Mouse (Mus musculus) kidney, postnatal 36 days (tissue): ENCODE measurements around the gene Ablim2.
A peak's percentile ranks its signal among the peaks of the same experiment; 100 is the strongest.

Experiments used
- DNase-seq, 2 experiments: peaks; one replicate each; pipeline ENCODE4 v3.0.0; 2021 to 2022; ENCODE audit warnings: mixed read lengths in 2 of 2

Ablim2 gene

DNA sequence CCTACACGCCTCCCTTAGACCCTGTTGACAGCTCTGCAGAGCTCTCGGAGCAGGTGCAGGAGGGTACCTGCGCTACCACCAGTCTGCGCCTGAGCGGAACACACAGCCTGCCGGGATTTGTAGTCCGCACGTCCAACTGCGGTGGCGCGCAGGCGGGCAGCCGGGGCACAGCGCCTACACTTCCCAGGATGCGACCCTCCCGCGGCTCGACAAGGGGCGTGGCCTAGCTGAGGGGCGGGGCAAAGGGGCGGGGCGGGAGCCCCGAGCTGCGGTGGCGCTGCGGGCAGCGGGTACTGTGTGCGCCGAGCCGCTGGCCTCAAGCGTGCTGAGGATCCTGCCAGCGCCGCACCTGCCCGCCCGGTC is at the start of gene Ablim2:
Ablim2 (plus strand) TSS at position 242 of the 363 bp plus-strand sequence.
- DNase-seq = peak; percentile 95

DNA sequence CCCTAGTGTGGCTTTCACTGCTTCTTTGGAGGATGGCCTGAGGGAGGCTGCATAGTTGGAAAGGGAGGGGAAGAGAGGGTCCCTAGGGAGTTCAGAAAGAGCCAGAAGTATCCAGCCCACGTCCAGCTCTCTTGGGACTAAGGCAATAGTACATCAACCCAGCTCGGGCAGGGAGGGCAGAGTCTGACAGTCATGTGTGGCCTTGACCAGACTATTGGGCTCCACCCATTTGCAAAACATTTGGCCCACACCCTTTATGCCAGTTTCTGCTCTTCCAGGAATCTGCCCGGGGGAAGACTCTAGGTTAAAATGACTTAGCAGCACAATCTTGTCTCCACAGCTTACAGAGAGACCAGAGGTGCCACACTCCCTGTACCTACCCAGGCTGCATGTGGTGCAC is 47.2 kb upstream of the Ablim2 start:
- DNase-seq = peak; percentile 40 to 44

DNA sequence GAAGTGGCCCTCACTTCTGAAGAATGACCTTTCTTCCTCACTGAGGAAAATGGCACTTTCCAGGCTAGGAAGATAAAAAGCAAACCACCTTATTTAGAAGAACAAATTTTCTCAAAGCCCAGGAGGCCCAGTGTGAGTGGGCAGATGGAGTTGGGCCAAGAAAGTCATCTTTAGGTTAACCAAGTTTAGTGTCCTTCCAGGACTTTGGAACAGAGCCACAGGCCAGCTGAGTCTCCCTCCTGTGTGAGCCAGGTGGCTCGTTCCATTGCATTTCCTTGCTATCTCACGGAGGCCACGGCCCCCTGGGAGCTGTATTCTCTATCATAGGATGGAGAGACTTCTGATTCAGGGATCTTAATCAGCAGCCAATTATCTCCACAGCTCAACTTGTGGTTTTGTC is 46.7 kb upstream of the Ablim2 start:
- no peak for DNase-seq

DNA sequence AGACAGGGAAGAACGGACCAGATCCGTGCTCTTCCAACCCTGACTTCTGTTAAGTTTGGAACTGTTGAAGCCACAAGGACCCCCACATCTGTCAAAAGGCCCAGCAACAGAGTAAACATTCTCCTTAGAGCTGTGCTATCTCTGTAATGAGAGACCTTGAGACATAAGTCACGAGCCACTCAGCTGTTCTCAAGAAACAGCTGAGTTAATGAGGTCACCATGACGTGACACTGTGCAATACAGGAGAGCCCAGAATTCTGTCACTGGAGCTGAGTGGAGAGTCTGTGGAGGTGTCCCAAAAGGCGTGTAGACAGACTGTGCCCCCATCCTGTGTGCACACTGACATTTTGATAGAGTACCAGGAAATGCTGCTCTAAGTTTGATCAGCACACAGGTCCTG is 45.2 kb upstream of the Ablim2 start:
- no peak for DNase-seq

DNA sequence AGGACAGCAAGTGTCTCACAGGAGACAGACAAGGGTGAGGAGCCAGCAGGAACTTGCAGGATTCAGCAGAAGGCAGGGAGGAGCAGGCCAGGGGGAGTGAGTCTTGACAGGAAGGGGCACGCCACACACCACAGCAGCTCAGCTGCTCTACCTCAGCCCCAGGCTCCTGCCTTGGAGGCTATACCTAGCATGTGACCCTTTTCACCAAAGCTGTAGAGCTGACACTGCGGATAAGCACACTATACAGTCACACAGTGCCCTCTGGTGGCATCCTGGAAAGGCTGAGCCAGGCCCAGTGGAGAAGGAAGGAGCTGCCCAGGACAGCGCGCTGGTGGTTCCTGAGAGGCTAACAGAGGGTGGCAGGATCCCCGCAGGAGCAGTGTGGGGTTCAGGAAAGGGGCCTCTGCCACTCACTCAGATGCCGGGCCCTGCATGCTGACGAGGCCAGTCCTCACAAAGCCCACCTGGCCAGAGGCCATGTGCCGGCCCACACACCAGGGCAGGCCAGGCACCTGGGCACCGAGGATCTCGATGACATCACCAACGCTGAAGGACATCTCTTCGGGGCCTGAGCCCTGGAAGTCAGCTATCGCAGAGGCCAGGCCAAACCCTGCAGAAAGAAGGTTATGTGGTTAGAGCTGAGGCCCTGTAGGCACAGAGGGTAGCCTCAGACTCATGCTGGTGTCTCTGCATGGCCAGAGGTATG is 43.9 kb upstream of the Ablim2 start:
- peak; percentile 74 to 86 for DNase-seq

DNA sequence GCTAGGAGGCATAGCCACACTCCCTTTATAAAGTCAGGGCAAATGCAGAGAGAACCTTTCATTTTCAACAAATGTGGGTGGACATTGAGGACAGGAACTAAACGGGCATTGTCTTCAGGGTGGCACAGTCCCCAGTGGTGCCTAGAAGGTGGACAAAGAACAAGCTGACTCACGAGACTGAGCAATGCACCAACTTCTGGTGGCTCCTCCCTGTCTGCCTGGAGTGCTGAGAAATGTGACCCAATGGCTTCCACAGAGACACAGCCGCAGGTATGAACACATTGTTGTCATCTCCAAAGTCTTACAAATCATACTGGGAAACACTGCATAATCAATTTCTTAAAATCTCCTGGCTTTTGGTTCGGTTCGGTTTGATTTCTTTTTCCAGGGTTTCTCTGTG is 40.2 kb upstream of the Ablim2 start:
- DNase-seq = no peak

DNA sequence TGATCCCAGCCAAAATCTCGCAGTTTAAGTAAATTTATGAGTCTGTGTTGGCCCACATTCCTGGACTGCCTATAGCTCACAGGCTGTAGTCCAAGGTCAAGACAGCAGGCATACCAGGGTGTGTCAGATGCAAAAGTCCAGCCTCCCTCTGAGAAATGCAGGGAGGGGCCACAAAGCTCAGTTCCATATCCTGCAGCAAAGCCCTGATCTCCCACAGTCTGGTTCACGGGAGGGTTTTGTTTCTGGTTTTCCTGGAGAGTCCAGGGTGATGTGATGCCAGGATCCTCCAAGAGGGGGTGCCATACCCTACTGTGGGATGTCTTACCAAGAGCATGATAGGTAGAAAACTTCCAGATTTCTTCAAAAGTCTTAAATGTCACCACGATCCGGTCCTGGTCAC is 39.7 kb upstream of the Ablim2 start:
- peak; percentile 56 to 83 for DNase-seq

DNA sequence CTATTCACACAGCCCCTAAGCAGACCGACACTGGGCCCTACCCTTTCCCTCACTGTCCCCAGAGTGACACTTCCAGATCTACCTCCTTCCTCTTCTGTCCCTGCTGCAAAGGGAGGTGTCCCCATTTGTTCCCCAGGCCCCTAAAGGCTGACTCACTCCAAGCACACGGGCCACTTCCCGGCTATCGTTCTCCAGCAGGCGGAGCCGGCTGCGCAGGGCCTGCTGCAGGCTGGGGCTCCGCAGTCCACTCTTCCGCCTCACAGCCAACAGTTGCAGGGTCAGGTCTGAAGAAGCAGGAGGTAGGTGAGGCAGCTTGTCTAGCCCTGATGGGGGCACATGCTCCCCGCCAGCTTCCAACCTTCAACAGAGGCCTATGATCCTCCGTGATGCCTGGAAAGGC is 38.9 kb upstream of the Ablim2 start:
- DNase-seq = no peak

DNA sequence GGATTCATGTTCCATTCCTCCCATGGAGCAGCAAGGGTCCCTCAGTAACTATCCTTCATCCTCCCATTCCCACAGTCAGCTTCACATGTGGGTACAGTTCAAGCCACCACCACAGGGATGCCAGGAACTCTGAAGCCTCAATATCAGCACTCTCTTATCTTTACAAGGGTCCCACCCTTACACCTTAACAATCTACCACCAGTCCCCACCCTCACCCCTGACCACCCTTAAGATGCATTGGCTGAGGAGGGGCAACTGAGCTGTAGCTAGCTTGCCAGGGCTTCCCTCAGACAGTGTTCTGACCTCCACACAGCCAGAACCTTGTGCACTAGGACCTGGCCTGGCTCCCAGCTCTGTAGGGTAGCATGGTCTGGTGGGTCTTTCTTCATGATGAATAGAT is 38.3 kb upstream of the Ablim2 start:
- DNase-seq = no peak

DNA sequence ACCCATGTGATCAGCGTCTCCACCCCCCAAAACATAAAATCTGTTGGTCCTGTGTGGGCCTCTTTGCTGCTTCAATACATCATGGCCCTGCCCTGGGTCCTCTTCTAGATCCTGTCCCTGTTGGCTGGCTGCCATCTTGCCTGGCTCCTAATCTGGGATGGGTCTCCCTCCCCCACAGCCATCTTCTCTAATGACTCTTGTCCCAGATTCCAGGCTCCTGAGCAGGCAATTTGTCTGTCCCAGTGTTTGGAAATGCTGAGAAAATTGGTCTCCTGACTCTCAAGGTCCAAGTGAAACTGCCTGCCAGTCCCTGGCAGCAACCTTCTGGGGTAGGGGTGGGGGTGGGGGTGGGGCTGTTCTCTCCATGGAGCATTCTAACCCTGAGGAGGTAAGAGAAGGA is 37.8 kb upstream of the Ablim2 start:
- DNase-seq = peak; percentile 48 to 63

DNA sequence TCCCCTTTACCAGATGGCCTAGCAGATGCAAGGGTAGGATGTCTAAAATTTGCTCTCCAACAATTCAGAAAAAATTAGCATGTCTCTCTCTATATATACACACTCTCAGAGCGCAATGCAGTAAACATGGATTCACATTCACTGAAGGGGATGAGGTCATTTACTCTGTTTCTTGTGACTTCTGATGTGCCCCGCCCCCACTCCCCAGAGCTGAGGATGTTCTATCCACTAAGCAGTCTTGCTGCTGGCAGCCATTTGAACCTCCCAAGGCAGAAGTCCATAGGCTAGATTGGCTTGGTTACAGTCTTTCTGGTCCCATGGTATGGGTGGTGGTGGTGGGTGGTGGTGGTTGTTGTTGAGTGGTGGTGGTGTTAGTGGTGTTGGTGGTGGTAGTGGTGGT is 35.7 kb upstream of the Ablim2 start:
- DNase-seq = no peak

DNA sequence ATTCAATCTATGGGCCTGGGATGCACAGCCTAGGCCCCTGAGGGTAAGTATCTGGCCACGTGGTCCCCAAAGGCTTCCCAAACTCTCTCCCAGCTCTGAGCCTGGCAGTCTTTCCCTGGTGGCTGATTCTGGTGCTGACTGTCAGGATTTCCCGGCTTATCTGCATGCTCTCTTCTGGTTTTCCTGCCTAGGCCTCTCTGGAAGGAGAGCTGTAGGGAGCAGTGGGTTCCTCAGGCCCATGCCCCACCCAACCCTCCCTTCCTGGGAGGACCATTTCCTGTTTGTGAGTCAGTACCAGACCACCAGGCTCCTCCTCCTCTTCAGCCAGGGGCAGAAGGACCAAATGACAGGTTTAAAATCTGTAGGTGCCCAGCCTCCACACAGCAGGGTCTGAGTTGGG is 35.0 kb upstream of the Ablim2 start:
- peak in 1 of 2 experiments; percentile 45 for DNase-seq

DNA sequence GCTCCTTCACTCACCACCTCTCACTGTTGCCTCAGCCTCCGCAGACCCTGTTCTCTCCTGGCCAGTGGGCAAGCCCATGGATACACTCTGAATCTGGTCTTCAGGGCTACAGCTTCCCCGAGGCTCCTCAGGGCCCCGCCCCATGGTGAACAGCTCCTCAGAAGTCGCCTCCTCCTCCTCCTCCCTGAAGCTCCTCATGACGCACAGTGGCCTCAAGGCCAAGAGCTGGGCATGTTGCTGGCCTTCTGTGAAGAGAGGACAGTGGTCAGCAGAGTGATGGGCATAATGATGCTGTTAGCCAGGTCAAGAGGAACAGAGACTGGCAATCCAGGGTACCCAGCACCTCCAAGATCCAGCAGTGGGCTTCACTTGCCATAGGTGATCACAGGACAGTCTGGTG is 33.8 kb upstream of the Ablim2 start:
- no peak for DNase-seq

DNA sequence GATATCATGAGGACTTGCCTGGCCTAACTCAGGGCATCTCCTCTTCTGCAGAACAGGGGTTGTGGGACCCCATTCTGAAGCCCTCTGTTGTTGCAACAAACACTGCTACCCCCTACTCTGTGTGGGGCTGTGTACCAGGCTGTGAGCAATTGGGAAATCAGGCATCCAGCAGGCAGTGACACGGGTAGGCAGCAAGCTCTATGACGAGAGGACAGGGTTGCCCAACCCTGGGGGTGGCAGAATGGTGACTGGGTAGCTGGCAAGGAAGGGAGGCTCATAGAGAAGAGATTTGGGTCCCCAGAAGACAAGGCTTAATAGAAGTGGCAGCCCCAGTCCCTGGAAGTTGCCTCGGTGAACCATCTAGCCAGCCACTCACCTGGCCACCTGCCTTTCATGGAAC is 31.8 kb upstream of the Ablim2 start:
- no peak for DNase-seq

DNA sequence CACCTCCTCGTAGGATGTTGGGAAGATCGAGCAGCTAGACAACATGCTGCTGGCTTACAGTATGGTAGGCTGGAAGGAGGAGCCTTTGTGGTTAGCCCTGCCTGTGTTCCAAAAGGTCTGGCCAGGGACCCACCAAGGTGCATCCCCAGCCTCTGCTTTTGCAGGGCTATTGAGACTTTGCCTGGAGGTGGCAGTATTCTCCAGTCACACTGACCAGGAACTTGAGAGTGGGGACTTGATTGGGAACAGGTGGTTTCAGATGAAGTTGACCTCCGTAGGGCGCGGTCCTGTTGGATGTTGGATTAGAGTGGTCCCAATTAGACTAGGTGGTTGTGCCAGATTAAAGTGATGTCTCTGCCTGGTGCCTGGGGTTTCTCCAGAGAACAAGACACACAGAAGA is 30.2 kb upstream of the Ablim2 start:
- peak; percentile 42 to 62 for DNase-seq

DNA sequence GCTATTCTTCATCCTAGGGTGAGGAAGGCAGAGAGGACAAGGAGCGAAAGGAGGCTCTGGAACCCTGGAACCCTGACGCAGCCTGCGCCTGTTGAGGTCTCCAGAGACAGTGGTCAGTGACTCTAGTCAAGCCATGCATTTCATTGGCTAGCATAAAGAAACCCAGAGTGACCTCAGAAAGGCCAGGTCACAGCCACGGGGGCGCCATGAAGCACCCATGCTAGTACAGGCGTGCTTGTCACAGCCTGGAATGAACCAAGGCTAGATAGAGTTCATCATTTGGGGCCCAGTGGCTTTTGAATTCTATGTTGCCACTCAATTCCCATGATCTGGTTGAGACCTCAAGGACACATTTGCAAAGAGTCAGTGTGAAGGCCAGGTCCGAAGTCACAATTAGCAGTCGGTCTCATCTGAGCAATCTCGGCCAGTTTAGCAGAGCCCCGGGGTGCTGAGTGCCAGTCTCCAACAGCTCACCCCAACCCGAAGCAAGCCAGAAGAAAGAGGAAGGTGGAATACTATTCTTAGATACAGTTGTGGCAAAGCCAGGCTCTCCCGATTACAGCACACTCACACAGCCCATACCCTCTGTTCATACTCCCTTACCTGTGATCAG is 29.2 kb upstream of the Ablim2 start:
- DNase-seq = peak in 1 of 2 experiments; percentile 51

DNA sequence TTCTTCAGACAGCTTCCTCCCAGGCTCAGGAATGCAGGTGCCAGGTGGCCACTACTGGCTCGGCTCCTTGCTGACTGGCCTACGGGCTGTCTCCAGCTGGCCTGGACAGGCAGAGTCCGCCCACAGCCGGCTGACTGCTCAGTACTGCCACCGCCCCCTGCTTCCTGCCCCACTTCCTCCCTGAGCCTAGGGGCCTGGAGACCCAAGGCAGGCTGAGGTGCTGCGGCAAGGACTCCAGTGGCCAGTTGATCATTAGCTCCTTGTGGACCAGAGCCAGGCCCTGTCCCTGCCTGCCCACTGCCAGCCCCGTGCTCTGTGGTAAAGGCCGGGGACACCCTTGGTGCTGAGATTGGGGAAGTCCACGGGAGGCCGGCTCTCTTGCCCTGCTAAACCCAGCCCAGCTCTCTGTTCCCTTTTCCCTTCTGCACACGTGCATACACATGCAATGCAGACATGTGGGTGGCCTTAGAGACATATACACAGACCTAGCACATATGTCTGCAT is 28.7 kb upstream of the Ablim2 start:
- peak; percentile 97 to 98 for DNase-seq

DNA sequence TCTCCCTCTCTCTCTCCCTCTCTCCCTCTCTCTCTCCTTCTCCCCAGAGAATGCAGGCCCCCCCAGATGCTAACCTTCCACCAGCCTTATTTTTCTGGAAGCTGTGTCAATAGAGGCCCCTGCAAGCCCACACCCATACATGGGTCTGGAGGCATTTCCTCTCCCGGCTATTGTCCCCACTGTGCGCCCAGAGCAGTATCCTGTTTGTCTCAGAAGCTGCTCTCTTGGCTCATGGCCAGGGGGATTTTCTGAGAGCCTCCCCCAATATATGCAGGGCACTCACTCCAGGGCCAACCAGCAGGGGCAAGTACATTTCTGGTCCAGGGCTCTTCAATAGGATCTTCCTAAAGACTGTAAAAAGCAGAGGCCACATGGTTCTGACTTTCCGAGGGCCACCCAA is 27.8 kb upstream of the Ablim2 start:
- peak; percentile 84 for DNase-seq

DNA sequence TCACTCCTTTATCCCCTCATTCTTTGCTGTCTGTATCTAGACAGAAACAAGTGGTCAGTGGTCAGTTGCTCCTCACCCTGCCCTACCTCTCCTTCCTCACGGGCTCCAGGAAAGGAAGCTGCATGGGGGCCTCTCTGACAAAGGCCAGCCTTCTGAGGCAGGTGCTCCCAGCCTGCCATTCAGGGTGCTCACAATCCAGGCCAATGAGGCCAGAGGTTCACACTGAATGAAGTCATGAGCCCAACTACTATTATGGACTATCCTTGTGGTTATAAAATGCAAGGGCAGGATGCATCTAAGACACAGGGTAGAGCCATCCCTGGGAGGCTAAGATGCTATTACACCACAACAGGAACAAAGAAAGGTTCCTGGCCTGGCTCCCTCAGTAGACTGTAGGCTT is 27.1 kb upstream of the Ablim2 start:
- DNase-seq = no peak

DNA sequence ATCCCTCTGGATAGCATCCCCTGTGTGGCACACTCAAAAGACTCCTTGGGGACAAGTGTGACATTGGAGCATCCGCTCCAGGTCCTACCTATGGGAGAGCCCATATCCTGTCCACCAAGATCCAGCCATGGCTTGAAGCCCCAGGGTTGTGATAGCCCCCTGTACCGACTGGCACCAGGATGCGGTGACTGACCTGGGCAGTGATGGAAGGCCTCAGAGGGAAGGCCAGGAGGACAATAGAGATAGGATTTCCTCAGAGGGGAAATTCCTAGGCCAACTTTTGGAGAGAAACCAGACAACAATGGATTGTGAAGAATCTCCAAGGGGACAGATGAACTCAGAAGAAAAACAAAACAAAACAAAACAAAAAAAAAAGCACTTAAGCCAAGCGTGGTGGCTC is 26.7 kb upstream of the Ablim2 start:
- DNase-seq = peak in 1 of 2 experiments; percentile 41

DNA sequence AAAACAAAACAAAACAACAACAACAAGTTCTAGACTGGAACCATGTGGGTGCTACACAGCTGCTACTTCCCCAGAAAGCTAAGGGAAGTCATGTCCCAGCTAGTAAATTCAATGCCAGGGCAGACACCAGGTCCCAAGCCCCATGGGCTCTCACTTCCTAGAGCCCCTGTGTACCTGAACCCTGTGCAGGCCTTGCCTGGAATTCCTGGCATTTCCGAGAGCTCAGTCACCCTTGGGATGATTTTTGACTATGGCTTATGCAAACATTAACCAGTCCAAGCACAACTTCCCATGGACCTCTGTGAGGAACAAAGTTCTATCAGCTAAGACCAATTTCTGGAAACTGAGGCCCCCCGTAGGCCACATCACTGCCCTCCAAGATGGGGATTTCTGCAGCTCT is 24.2 kb upstream of the Ablim2 start:
- DNase-seq = peak; percentile 68 to 83

DNA sequence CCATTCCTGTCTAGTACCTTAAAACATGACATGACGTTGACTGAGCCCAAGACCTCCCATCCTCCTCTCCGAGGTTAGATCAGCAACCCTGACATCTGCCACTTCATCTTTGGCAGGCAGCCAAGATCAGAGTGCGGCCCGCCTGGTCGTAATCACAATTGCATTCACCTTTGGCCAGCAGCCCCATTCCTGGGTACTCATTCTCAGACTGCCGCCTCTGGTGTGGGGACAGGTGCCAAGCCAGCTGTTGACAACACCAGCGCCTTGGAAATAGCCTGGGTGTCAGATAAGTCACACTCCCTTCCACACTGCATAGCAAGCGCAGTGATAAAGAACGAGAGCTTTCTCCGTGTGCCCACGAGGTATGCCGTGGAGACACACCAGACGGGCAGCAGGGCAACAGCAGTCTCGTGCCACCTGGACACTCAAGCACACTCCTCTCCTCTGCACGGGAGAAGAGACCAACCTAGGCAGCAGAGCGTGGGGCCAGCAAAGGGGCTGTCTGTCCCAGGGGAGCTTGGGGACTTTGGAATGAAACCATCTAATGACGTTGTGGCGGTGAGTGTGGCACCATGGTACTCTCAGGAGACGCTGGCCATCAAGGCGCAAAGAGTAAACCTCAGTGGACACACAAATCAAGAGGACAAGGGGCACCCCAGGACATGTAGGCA is 20.3 kb upstream of the Ablim2 start:
- peak; percentile 88 to 89 for DNase-seq

DNA sequence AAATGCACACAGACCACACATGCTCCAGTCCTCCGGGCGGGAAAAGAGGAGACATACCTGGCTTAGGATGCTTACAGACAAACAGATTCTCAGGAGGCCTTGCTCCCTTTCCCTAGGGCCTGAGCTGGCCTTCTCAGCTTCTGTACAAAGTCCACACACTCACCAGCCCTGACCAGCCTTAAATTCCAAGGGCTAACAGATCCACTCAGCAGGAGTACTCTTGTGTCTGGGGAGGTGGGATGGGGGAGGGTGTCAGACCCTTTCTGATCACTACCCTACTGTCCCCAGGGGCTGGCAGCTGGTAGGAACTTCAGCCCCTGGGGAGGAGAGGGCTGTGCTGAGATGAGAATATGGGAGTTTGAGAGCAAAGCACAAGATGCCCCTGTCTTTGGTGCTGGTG is 18.7 kb upstream of the Ablim2 start:
- peak; percentile 66 to 79 for DNase-seq
